Mouse (Mus musculus) heart, postnatal 0 days (tissue): ENCODE data around the gene Hspb9. TPM values are rescaled to one million over a fixed set of nuclear protein-coding genes. Genes with fewer than 3 reads are reported as not detected.

ENCODE experiments used
- ATAC-seq: fragments of 200-750 bp; cut with Nextera tagmentation; 2 replicates; pipeline ENCODE4 v1.8.0; 2017; ENCODE audit warnings: low read depth, moderate number of reproducible peaks, moderate library complexity; ENCODE audit not compliant: insufficient read depth
- DNase-seq: peaks from one replicate; pipeline ENCODE4 v3.0.0-alpha.2; 2016; ENCODE audit warnings: low spot score
- H3K27ac ChIP-seq: fragments of 300-500 bp; sonication (generic); 2 replicates; pipeline ENCODE4 v1.5.1; 2014; ENCODE audit warnings: low read depth, mild to moderate bottlenecking
- H3K27me3 ChIP-seq: fragments of 300-500 bp; sonication (generic); 2 replicates; pipeline ENCODE4 v1.6.1; 2014; ENCODE audit warnings: low read length, mixed read lengths; ENCODE audit not compliant: control insufficient read depth, insufficient read depth
- H3K36me3 ChIP-seq: fragments of 300-500 bp; sonication (generic); replicated peaks from 2 replicates; pipeline ENCODE4 v1.6.1; 2014; ENCODE audit warnings: low read length, mixed read lengths; ENCODE audit not compliant: control insufficient read depth, insufficient read depth
- H3K4me1 ChIP-seq: fragments of 300-500 bp; sonication (generic); 2 replicates; pipeline ENCODE4 v1.6.1; 2014; ENCODE audit warnings: antibody characterized with exemption; ENCODE audit not compliant: control insufficient read depth, insufficient read depth
- H3K4me2 ChIP-seq: fragments of 300-500 bp; sonication (generic); 2 replicates; pipeline ENCODE4 v1.6.1; 2014; ENCODE audit warnings: low read depth, mild to moderate bottlenecking, low read length, moderate library complexity
- H3K4me3 ChIP-seq: fragments of 300-500 bp; sonication (generic); 2 replicates; pipeline ENCODE4 v1.5.1; 2014; ENCODE audit warnings: low read depth, low read length
- H3K9ac ChIP-seq: fragments of 300-500 bp; sonication (generic); replicated peaks from 2 replicates; pipeline ENCODE4 v1.6.1; 2014; ENCODE audit warnings: low read depth, low read length, mixed read lengths
- H3K9me3 ChIP-seq: fragments of 300-500 bp; sonication (generic); replicated peaks from 2 replicates; pipeline ENCODE4 v1.6.1; 2016; ENCODE audit warnings: low read length; ENCODE audit not compliant: control insufficient read depth
- CTCF ChIP-seq: IDR thresholded peaks from 2 replicates; pipeline ENCODE4 v1.5.1; 2016; ENCODE audit warnings: antibody characterized with exemption, control low read depth, low read depth
- EP300 ChIP-seq: IDR thresholded peaks from 2 replicates; pipeline ENCODE4 v1.6.1; 2016; ENCODE audit warnings: antibody characterized with exemption, low read depth
- WGBS: fragments of 180-500 bp; shearing (Covaris S2); extraction: QIAGEN DNeasy Blood & Tissue Kit; methylation state at CpG from one replicate; pipeline ENCODE4 v1.1.7; 2014; 5-methylcytosine and 5-hydroxymethylcytosine counted together
- polyA plus RNA-seq: library from polyadenylated mRNA; unstranded; fragments of >200 nt; fragmentation: Nextera tagmentation; extraction: Ambion mirVana; gene quantifications from 2 replicates; pipeline ENCODE4 v1.2.1, GENCODE M21; 2015
- total RNA-seq: library from RNA; depleted of rRNA; stranded (reverse); fragments of >200 nt; gene quantifications from 2 replicates; pipeline ENCODE4 v1.2.3, GENCODE M21; 2014; ENCODE audit warnings: low replicate concordance

Gene Hspb9
- total and polyA plus RNA-seq, 2 experiments from 2014 or later: not detected

DNA sequence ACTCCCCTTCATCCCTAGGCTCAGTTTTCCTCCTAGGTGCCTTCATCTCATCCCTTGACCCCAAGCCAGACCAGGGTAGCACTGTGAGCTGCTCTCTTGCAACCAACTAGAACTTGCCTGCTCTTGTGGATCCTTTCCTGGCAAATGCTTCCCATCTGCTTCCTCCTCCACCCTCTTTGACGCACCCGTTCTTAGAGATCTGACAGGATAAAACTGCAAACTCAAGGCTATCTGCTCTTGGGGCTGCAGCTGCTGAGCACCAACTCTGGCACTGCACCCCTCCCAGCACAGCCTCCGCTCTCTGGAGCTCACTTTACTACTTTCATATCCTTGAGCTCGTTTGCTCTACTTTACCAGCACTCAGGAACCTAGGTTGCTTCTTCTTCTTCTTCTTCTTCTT lies 35.0 kb downstream of the Hspb9 start:
- WGBS: 67% methylated on average over 4 of the region's 4 CpGs
- Histone ChIP-seq H3K4me3 (no peak overlapping the region), H3K4me2 (no peak overlapping the region), H3K27me3 (peaks cover 28% of the 10 kb centered on the region), H3K9me3 (no peaks in the 10 kb centered on the region), H3K4me1 (no peaks in the 10 kb centered on the region), H3K36me3 (no peaks in the 10 kb centered on the region), H3K9ac (no peak overlapping the region), H3K27ac (no peak overlapping the region)
- TF ChIP-seq EP300 (no peak), CTCF (no peak)
- DNase-seq (no peak), ATAC-seq (no peak)

DNA sequence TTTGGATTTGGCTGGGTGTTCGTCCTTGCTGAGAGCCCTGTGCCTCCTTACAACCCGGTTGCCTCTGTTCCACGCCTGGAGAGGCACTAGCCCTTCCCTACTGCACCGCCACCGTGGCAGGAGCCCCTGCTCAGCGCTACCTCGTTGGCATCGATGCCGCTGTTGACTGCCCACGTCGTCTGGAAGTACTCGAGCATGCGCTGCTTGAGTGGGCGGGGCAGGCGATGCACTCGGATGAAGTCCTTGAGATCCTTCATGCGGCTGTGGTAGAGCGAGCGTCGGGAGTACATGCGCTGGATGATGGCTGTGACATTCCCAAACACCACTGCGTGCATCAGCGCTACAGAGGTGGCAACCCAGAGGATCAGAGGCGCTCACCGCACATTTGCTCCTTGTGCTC lies 35.8 kb downstream of the Hspb9 start:
- ATAC-seq (no peak), DNase-seq (no peak)
- no peaks in the 10 kb centered on the region for H3K36me3 ChIP-seq
- H3K9ac ChIP-seq: no peak overlapping the region
- no peak overlapping the region for H3K27ac ChIP-seq
- H3K27me3 ChIP-seq: peaks cover 28% of the 10 kb centered on the region
- no peak overlapping the region for H3K4me3 ChIP-seq
- WGBS: 30% methylated on average over 25 of the region's 25 CpGs
- TF ChIP-seq CTCF: no peak
- no peak for TF ChIP-seq EP300
- H3K4me2 ChIP-seq: no peak overlapping the region
- no peaks in the 10 kb centered on the region for H3K4me1 ChIP-seq
- no peaks in the 10 kb centered on the region for H3K9me3 ChIP-seq

DNA sequence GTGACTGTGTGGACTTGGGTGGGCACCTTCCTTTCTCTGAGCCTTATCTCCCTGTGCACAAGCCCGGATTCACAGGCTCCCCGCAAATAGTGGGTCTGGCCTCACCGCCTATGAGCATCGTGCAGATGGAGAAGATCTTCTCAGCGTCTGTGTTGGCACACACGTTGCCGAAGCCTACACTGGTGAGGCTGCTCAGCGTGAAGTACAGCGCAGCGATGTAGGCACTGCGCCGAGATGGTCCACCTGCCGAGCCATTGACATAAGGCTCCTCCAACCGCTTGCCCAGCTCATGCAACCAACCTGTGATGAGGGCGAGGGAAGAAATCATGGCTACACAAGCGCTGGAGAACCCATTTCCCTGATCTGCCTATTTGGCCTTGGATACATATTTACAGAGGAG lies 36.5 kb downstream of the Hspb9 start:
- ATAC-seq: no peak
- H3K9ac ChIP-seq: no peak overlapping the region
- TF ChIP-seq CTCF: no peak
- no peak for TF ChIP-seq EP300
- H3K27ac ChIP-seq: no peak overlapping the region
- 79% methylated on average over 16 of the region's 16 CpGs for WGBS
- H3K4me2 ChIP-seq: no peak overlapping the region
- no peaks in the 10 kb centered on the region for H3K4me1 ChIP-seq
- peaks cover 28% of the 10 kb centered on the region for H3K27me3 ChIP-seq
- no peak overlapping the region for H3K4me3 ChIP-seq
- H3K9me3 ChIP-seq: no peaks in the 10 kb centered on the region
- DNase-seq: no peak
- H3K36me3 ChIP-seq: no peaks in the 10 kb centered on the region

DNA sequence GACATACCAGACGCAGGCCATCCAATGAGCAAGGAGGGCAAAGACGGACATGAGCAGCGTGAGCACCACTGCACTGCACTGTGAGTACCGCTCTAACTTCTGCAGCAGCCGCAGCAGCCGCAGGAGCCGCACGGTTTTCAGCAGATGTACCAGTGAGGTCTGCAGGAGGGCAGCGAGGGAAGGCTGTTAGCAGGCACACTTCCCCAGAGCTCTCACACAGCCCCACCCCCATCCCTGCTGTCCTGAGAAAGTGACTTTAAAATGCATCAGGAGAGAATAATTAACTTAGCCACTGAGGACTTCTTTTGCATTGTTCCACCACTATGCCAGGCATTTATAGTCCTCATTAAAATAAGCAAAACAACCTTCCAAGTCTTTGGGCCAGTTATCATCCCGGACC lies 38.6 kb downstream of the Hspb9 start:
- Histone ChIP-seq H3K9ac (no peak overlapping the region), H3K4me3 (no peak overlapping the region), H3K27ac (no peak overlapping the region), H3K4me1 (no peaks in the 10 kb centered on the region), H3K27me3 (peaks cover 32% of the 10 kb centered on the region), H3K36me3 (no peaks in the 10 kb centered on the region), H3K4me2 (no peak overlapping the region), H3K9me3 (no peaks in the 10 kb centered on the region)
- no peak for DNase-seq
- ATAC-seq: no peak
- TF ChIP-seq CTCF (no peak), EP300 (no peak)
- 27% methylated on average over 10 of the region's 10 CpGs for WGBS

DNA sequence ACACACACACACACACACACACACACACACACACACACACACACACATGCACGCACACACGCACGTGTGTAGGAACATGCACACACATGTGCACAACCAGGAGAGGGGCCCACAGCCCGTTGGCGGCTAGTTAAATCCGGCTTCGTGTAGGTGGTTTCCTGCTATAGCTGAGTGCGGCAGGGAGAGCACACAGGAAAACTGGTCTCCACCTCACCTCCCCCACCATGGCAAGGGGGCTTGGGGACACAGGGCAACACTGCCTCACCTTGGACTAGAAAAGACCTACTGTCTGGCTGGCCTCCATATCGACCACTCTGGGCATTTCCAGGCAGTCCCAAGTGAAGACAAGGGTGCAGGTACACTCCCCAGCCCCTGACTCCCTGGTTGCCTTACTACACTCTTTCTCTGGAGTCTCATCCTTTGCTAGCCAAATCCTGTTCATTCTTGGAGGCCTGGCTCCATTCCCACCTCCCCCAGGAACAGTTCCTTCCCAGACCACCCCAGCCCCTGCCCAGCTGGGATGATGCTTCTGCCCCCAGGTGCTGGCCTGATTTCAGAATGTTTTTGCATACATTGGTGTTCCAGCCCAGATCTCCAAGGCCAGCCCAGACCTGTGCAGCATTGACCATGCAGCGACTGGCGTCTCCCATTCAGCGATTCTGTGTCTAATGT lies 40.5 kb downstream of the Hspb9 start:
- Histone ChIP-seq H3K27ac (no peak overlapping the region), H3K9ac (no peak overlapping the region), H3K9me3 (no peaks in the 10 kb centered on the region), H3K4me3 (no peak overlapping the region), H3K4me1 (no peaks in the 10 kb centered on the region), H3K36me3 (no peaks in the 10 kb centered on the region), H3K4me2 (no peak overlapping the region), H3K27me3 (peaks cover 28% of the 10 kb centered on the region)
- WGBS: 75% methylated on average over 11 of the region's 12 CpGs
- TF ChIP-seq EP300 (no peak), CTCF (no peak)
- DNase-seq (no peak), ATAC-seq (no peak)

DNA sequence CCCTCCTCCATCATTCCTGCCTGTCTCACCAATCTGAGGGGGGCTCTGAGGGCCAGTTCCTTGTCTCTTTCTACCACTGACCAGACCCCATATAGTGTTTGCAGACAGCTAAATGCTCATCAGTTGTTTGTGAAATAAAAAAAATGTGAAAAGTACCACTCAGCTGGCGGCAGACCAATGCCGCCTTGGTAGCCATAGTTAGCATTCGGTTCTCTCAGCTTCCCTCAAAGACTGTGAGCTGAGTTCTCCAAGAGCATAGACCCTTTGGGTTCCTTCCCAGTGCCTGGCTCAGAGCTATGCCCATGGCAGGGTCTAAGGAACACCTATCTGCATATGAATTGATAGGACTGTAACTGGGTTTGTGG lies 41.0 kb downstream of the Hspb9 start:
- Histone ChIP-seq H3K4me2 (no peak overlapping the region), H3K36me3 (no peaks in the 10 kb centered on the region), H3K9ac (no peak overlapping the region), H3K4me3 (no peak overlapping the region), H3K27me3 (peaks cover 28% of the 10 kb centered on the region), H3K4me1 (0 out of 2 replicates have a peak, but pooled peaks cover 3% of the 10 kb centered on the region), H3K9me3 (no peaks in the 10 kb centered on the region), H3K27ac (no peak overlapping the region)
- TF ChIP-seq EP300 (no peak), CTCF (no peak)
- DNase-seq: no peak
- no peak for ATAC-seq
- WGBS: 82% methylated on average over 3 of the region's 3 CpGs
